Mouse (Mus musculus): ENCODE measurements around the gene Scgb2b26. TPM values are rescaled to one million over a fixed set of nuclear protein-coding genes. Genes with fewer than 3 reads are reported as not detected.
"Not testable (repeated sequence)": the region's sequence is repeated elsewhere in the genome, so short reads cannot be mapped to it uniquely, and the experiment has no call there.

Scgb2b26 gene
- not detected in 2 replicates for polyA plus RNA-seq (2016; fragmentation: Nextera tagmentation; extraction: Ambion mirVana)

- Histone ChIP-seq H3K36me3 (no peaks in the 10 kb centered on the region), H3K9me3 (peaks cover 62% of the 10 kb centered on the region), H3K27ac (no peak within 1 kb of the TSS), H3K4me2 (replicated peaks) (no peak within 1 kb of the TSS), H3K27me3 (replicated peaks) (no peaks in the 10 kb centered on the region), H3K4me1 (no peaks in the 10 kb centered on the region), H3K9ac (no peak within 1 kb of the TSS), H3K4me3 (no peak within 1 kb of the TSS)
- 82% methylated on average over 4 of the region's 4 CpGs for WGBS
- no peak for ATAC-seq (ENCODE audit: low FRiP score, low read depth)
Measured at GRCm38 (mm10) chr7:33944940-33945339, at the start of gene Scgb2b26. Scgb2b26 (minus strand) TSS chr7:33945040.

DNA sequence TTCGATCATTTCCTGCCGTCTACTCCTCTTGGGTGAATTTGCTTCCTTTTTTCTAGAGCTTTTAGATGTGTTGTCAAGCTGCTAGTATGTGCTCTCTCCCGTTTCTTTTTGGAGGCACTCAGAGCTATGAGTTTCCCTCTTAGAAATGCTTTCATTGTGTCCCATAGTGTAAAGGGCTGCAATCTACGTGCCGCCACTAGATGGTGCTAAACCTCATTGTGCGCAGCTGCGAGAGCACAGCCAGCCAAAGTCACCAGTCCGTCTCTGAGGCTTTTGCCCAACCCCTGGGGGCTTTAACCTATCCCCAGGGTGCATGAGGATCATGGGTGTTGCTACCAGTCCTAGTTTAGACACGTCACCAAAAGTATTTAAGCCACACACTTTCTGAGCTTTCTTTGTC lies 37.4 kb upstream of the Scgb2b26 start:
- H3K9ac ChIP-seq = not testable (repeated sequence)

GRCm38 (mm10) chr7:33902982-33903381 lies 41.9 kb downstream of the Scgb2b26 start:
- Histone ChIP-seq H3K4me3 (no peak overlapping the region), H3K27ac (no peak overlapping the region), H3K4me1 (no peaks in the 10 kb centered on the region), H3K36me3 (no peaks in the 10 kb centered on the region), H3K9me3 (peaks cover 48% of the 10 kb centered on the region), H3K4me2 (replicated peaks) (no peak overlapping the region), H3K27me3 (replicated peaks) (no peaks in the 10 kb centered on the region), H3K9ac (no peak overlapping the region)
- ATAC-seq (ENCODE audit: low FRiP score, low read depth) = no peak

More for the DNA sequence above, 37.4 kb upstream of the Scgb2b26 start:
- not testable (repeated sequence) for ATAC-seq (ENCODE audit: low FRiP score, low read depth); H3K27ac ChIP-seq; H3K4me2 ChIP-seq (replicated peaks); H3K4me3 ChIP-seq; H3K36me3 ChIP-seq; H3K9me3 ChIP-seq; H3K27me3 ChIP-seq (replicated peaks); H3K4me1 ChIP-seq
- WGBS = 34% methylated on average over 8 of the region's 9 CpGs

GRCm38 (mm10) chr7:33900803-33901202 lies 44.0 kb downstream of the Scgb2b26 start:
- Histone ChIP-seq H3K36me3 (no peaks in the 10 kb centered on the region), H3K4me2 (replicated peaks) (no peak overlapping the region), H3K9ac (no peak overlapping the region), H3K4me3 (no peak overlapping the region), H3K27ac (no peak overlapping the region), H3K27me3 (replicated peaks) (no peaks in the 10 kb centered on the region), H3K4me1 (no peaks in the 10 kb centered on the region), H3K9me3 (peaks cover 64% of the 10 kb centered on the region)
- WGBS = 82% methylated on average over 2 of the region's 2 CpGs
- no peak for ATAC-seq (ENCODE audit: low FRiP score, low read depth)

DNA sequence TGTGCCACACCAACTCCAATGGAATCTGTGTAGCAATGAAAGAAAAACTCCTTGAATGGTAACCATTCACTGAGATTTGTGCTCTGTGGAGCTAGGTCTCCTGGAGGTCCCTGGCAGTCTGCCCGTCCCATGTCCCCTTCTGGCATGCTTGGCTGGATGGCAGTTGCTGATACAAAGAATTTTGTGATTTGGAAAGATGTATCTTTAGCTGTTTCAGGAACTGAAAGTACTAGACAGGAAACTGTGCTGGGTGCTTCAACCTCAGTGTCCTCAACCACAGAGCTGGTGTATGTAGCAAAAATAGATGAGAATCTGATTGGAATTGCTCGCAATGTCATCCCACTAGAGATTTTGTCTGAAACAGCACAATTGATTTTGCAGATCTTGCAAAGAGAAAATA lies 44.8 kb downstream of the Scgb2b26 start:
- WGBS = 77% methylated on average over 2 of the region's 2 CpGs
- no peaks in the 10 kb centered on the region for H3K27me3 ChIP-seq (replicated peaks)
- H3K36me3 ChIP-seq = no peaks in the 10 kb centered on the region
- H3K27ac ChIP-seq = no peak overlapping the region
- peaks cover 70% of the 10 kb centered on the region for H3K9me3 ChIP-seq
- no peak overlapping the region for H3K4me3 ChIP-seq
- no peak for ATAC-seq (ENCODE audit: low FRiP score, low read depth)
- no peak overlapping the region for H3K4me2 ChIP-seq (replicated peaks)
- no peaks in the 10 kb centered on the region for H3K4me1 ChIP-seq
- H3K9ac ChIP-seq = no peak overlapping the region

Other genes with a start within 250 kb of the Scgb2b26 start
- gene Scgb2b24, start 205.7 kb downstream of the Scgb2b26 start, polyA plus RNA-seq (2016; fragmentation: Nextera tagmentation; extraction: Ambion mirVana) = not detected in 2 replicates
- gene Scgb1b24, start 201.2 kb downstream of the Scgb2b26 start, polyA plus RNA-seq (2016; fragmentation: Nextera tagmentation; extraction: Ambion mirVana) = not detected in 2 replicates
- gene Scgb2b27, start 68.9 kb upstream of the Scgb2b26 start, polyA plus RNA-seq (2016; fragmentation: Nextera tagmentation; extraction: Ambion mirVana) = not detected in 2 replicates
- not detected in 2 replicates for gene Scgb1b27, start 76.4 kb upstream of the Scgb2b26 start, polyA plus RNA-seq (2016; fragmentation: Nextera tagmentation; extraction: Ambion mirVana)
- not detected in 2 replicates for gene Scgb1b30, start 150.4 kb upstream of the Scgb2b26 start, polyA plus RNA-seq (2016; fragmentation: Nextera tagmentation; extraction: Ambion mirVana)
- gene Wtip, start 188.2 kb upstream of the Scgb2b26 start, polyA plus RNA-seq (2016; fragmentation: Nextera tagmentation; extraction: Ambion mirVana) = 5.4 and 6.4 TPM in 2 replicates
- gene Uba2, start 224.6 kb upstream of the Scgb2b26 start, polyA plus RNA-seq (2016; fragmentation: Nextera tagmentation; extraction: Ambion mirVana) = 219 and 231 TPM in 2 replicates

Measured in neural tube, embryonic 12.5 days (tissue).